Mouse (Mus musculus) adrenal gland, postnatal 25 days (tissue): ENCODE measurements around the gene Inpp5d. TPM values are rescaled to one million over a fixed set of nuclear protein-coding genes. Genes with fewer than 3 reads are reported as not detected.
"Not testable (repeated sequence)": the region's sequence is repeated elsewhere in the genome, so short reads cannot be mapped to it uniquely, and the experiment has no call there.

ENCODE experiments used
- DNase-seq: peaks from one replicate; pipeline ENCODE4 v3.0.0; 2021; ENCODE audit warnings: mixed read lengths
- total RNA-seq: library from RNA; stranded (reverse); gene quantifications from 2 replicates; pipeline ENCODE4 v1.2.3, GENCODE M21; 2021

Inpp5d gene
- total RNA-seq, 1 experiment from 2014 or later = 17.4 TPM

- no peak for DNase-seq
Measured at GRCm38 (mm10) chr1:87655101-87655500, 35.0 kb downstream of the Inpp5d start.

GRCm38 (mm10) chr1:87658063-87658462 is 38.0 kb downstream of the Inpp5d start:
- DNase-seq = no peak

- DNase-seq = no peak
Measured at GRCm38 (mm10) chr1:87658485-87658884, 38.4 kb downstream of the Inpp5d start.

GRCm38 (mm10) chr1:87658937-87659617 is 39.0 kb downstream of the Inpp5d start:
- DNase-seq = no peak

GRCm38 (mm10) chr1:87659618-87659960 is 39.5 kb downstream of the Inpp5d start:
- DNase-seq = no peak

GRCm38 (mm10) chr1:87660740-87661139 is 40.6 kb downstream of the Inpp5d start:
- no peak for DNase-seq

- DNase-seq = no peak
Measured at GRCm38 (mm10) chr1:87663992-87664391, 43.9 kb downstream of the Inpp5d start.

GRCm38 (mm10) chr1:87667006-87667405 is 46.9 kb downstream of the Inpp5d start:
- DNase-seq = no peak

- no peak for DNase-seq
Measured at GRCm38 (mm10) chr1:87668300-87668699, 48.2 kb downstream of the Inpp5d start.

- no peak for DNase-seq
Measured at GRCm38 (mm10) chr1:87671483-87671882, 51.4 kb downstream of the Inpp5d start.

GRCm38 (mm10) chr1:87673822-87674604 is 53.9 kb downstream of the Inpp5d start:
- DNase-seq = no peak

GRCm38 (mm10) chr1:87676006-87676405 is 55.9 kb downstream of the Inpp5d start:
- DNase-seq = no peak

- DNase-seq = no peak
Measured at GRCm38 (mm10) chr1:87679089-87679488, 59.0 kb downstream of the Inpp5d start.

- no peak for DNase-seq
Measured at GRCm38 (mm10) chr1:87680950-87681349, 60.8 kb downstream of the Inpp5d start.

GRCm38 (mm10) chr1:87682473-87682872 is 62.4 kb downstream of the Inpp5d start:
- not testable (repeated sequence) for DNase-seq

GRCm38 (mm10) chr1:87684071-87684470 is 64.0 kb downstream of the Inpp5d start:
- DNase-seq = no peak

GRCm38 (mm10) chr1:87684791-87685190 is 64.7 kb downstream of the Inpp5d start:
- no peak for DNase-seq

GRCm38 (mm10) chr1:87686351-87686750 is 66.2 kb downstream of the Inpp5d start:
- DNase-seq = no peak

- no peak for DNase-seq
Measured at GRCm38 (mm10) chr1:87687009-87687408, 66.9 kb downstream of the Inpp5d start.

- no peak for DNase-seq
Measured at GRCm38 (mm10) chr1:87689661-87690341, 69.7 kb downstream of the Inpp5d start.

GRCm38 (mm10) chr1:87696358-87696757 is 76.2 kb downstream of the Inpp5d start:
- DNase-seq = peak; percentile 34

- no peak for DNase-seq
Measured at GRCm38 (mm10) chr1:87698010-87698409, 77.9 kb downstream of the Inpp5d start.

GRCm38 (mm10) chr1:87699890-87700448 is 79.9 kb downstream of the Inpp5d start:
- no peak for DNase-seq
